Mouse (Mus musculus) heart, postnatal 25 days (tissue): ENCODE results near the gene Ssh2. TPM values are rescaled to one million over a fixed set of nuclear protein-coding genes. Genes with fewer than 3 reads are reported as not detected.

Experiments
- DNase-seq: peaks from one replicate; pipeline ENCODE4 v3.0.0; 2022; ENCODE audit warnings: low spot score
- intact Hi-C: fragments of 180-260 bp; cut with DNase I; formaldehyde crosslinking; loops from one replicate; pipeline ENCODE4 v1.15.1; 2025
- total RNA-seq, 2 experiments: library from RNA; stranded (reverse); gene quantifications; 2 replicates each; pipeline ENCODE4 v1.2.3; 2021

Gene Ssh2
- total RNA-seq, 2 experiments from 2014 or later, result 80.0 to 87.7 TPM

- intact Hi-C loops, result no loop called here
- DNase-seq, result no peak
Measured at GRCm38 (mm10) chr11:77476895-77477294, 260.8 kb downstream of the Ssh2 start.

GRCm38 (mm10) chr11:77483043-77483442 is 267.0 kb downstream of the Ssh2 start:
- intact Hi-C loops, result no loop called here
- no peak for DNase-seq

GRCm38 (mm10) chr11:77483510-77484255 is 267.6 kb downstream of the Ssh2 start:
- intact Hi-C loops, result no loop called here
- no peak for DNase-seq

- intact Hi-C loops, result no loop called here
- no peak for DNase-seq
Measured at GRCm38 (mm10) chr11:77485229-77485628, 269.1 kb downstream of the Ssh2 start.

- no peak for DNase-seq
- intact Hi-C loops, result no loop called here
Measured at GRCm38 (mm10) chr11:77486798-77487197, 270.7 kb downstream of the Ssh2 start.

GRCm38 (mm10) chr11:77488771-77489581 is 272.9 kb downstream of the Ssh2 start:
- DNase-seq, result no peak

GRCm38 (mm10) chr11:77489591-77490235 is 273.6 kb downstream of the Ssh2 start, which contains the start of gene Ankrd13b:
Gene Ankrd13b (minus strand): TSS chr11:77489678.
- DNase-seq, result peak; percentile 49
- intact Hi-C loops, result loop anchor here (2.0 kb wide), 1 partner anchor 23 kb away; no protein-coding TSS in a partner anchor

More at GRCm38 (mm10) chr11:77488771-77489581, 272.9 kb downstream of the Ssh2 start:
- intact Hi-C loops, result loop anchor here (2.0 kb wide), 1 partner anchor 22 kb away; no protein-coding TSS in a partner anchor

GRCm38 (mm10) chr11:77490451-77490850 is 274.4 kb downstream of the Ssh2 start:
- intact Hi-C loops, result no loop called here
- no peak for DNase-seq

GRCm38 (mm10) chr11:77491123-77491501 is 275.0 kb downstream of the Ssh2 start:
- peak; percentile 79 for DNase-seq
- intact Hi-C loops, result loop anchor here (1.0 kb wide), 1 partner anchor 10 kb away; no protein-coding TSS in a partner anchor

GRCm38 (mm10) chr11:77491502-77492291 is 275.6 kb downstream of the Ssh2 start:
- intact Hi-C loops, result loop anchor here (1.0 kb wide), 1 partner anchor 10 kb away; no protein-coding TSS in a partner anchor
- DNase-seq, result peak; percentile 71

- intact Hi-C loops, result no loop called here
- DNase-seq, result no peak
Measured at GRCm38 (mm10) chr11:77492311-77492871, 276.3 kb downstream of the Ssh2 start.

- peak; percentile 92 for DNase-seq
- intact Hi-C loops, result no loop called here
Measured at GRCm38 (mm10) chr11:77492911-77493332, 276.8 kb downstream of the Ssh2 start.

GRCm38 (mm10) chr11:77493512-77494343 is 277.6 kb downstream of the Ssh2 start, which contains the start of gene Git1:
Gene Git1 (plus strand): TSS chr11:77493562.
- DNase-seq, result no peak
- intact Hi-C loops, result no loop called here

GRCm38 (mm10) chr11:77494344-77494676 is 278.2 kb downstream of the Ssh2 start:
- no peak for DNase-seq
- intact Hi-C loops, result no loop called here

GRCm38 (mm10) chr11:77494782-77495181 is 278.7 kb downstream of the Ssh2 start:
- intact Hi-C loops, result no loop called here
- no peak for DNase-seq

- intact Hi-C loops, result no loop called here
- DNase-seq, result no peak
Measured at GRCm38 (mm10) chr11:77495507-77495906, 279.4 kb downstream of the Ssh2 start.

GRCm38 (mm10) chr11:77497341-77497756 is 281.3 kb downstream of the Ssh2 start:
- peak; percentile 80 for DNase-seq
- intact Hi-C loops, result no loop called here

- intact Hi-C loops, result no loop called here
- no peak for DNase-seq
Measured at GRCm38 (mm10) chr11:77497851-77498250, 281.8 kb downstream of the Ssh2 start.
